Mouse (Mus musculus): ENCODE results near the gene H2afz. TPM values are rescaled to one million over a fixed set of nuclear protein-coding genes. Genes with fewer than 3 reads are reported as not detected.

H2afz gene
- polyA plus RNA-seq, 1 experiment from 2014 or later, result 694 TPM

DNA sequence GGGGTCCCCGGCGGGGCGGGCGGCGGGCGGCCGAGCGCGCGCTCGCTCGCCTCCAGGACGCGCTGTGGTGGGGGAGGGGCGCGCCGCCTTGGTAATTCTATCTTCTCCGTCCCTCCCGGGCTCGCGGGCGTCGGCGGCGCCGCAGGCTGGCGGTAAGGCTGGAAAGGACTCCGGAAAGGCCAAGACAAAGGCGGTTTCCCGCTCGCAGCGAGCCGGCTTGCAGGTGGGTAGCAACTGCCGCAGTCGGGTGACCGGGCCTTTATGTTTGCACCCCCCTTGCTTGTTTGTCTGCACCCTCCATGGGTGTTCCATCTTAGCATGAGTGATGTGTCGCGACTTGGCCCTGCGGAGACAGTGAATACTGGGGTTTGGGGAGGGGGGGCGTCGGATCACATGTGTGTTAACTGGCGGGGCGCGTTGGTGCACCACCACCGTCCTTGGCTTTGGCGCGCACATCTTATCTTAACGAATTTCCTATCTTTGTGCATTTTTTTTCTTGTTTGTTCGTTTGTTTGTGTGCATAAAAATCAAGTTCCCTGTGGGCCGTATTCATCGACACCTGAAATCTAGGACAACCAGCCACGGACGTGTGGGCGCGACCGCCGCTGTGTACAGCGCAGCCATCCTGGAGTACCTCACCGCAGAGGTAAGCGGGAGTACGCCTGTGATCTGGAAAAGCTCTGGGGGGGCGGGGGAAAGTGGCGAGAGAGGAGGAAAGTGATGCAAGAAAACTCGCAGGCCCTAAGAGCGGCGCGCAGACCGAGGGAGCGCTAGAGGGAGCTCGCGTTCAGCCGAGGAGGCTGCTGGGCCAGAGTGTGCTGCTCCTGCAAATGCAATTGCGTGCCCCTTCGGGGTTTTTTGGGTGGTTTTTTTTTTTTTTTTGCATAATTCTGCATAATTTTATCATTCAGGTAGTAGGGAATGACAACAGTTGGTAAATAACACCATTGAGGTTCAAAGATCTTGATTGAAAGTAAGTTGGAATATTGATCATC is 998 bp downstream of the H2afz start:
- Histone ChIP-seq H3K9me3 (no peaks in the 10 kb centered on the region), H3K4me3 (peak overlapping the region; percentile 89), H3K27ac (peak overlapping the region; percentile 97), H3K4me2 (peak overlapping the region; percentile 54), H3K4me1 (peaks cover 25% of the 10 kb centered on the region), H3K36me3 (replicated peaks) (0 out of 2 replicates have a peak, but pooled peaks cover 3% of the 10 kb centered on the region), H3K9ac (peak overlapping the region; percentile 92), H3K27me3 (replicated peaks) (no peaks in the 10 kb centered on the region)
- under 1% methylated on average over 62 of the region's 74 CpGs for WGBS
- ATAC-seq (replicated peaks), result peak; percentile 50

- H3K4me3 ChIP-seq, result peak overlapping the region; percentile 72
- H3K27ac ChIP-seq, result peak overlapping the region; percentile 96
- no peak for ATAC-seq (replicated peaks)
- H3K27me3 ChIP-seq (replicated peaks), result no peaks in the 10 kb centered on the region
- H3K9me3 ChIP-seq, result no peaks in the 10 kb centered on the region
- peaks cover 25% of the 10 kb centered on the region for H3K4me1 ChIP-seq
- 3% methylated on average over 2 of the region's 2 CpGs for WGBS
- 0 out of 2 replicates have a peak, but pooled peaks cover 3% of the 10 kb centered on the region for H3K36me3 ChIP-seq (replicated peaks)
- peak overlapping the region; percentile 74 for H3K4me2 ChIP-seq
- peak overlapping the region; percentile 97 for H3K9ac ChIP-seq
Measured at GRCm38 (mm10) chr3:137867133-137867436, 2.8 kb downstream of the H2afz start.

- WGBS, result under 1% methylated on average over 77 of the region's 94 CpGs
- no peaks in the 10 kb centered on the region for H3K27me3 ChIP-seq (replicated peaks)
- H3K9ac ChIP-seq, result peak within 1 kb of the TSS; percentile 97
- peak; percentile 7 for ATAC-seq (replicated peaks)
- H3K4me3 ChIP-seq, result peak within 1 kb of the TSS; percentile 72
- H3K9me3 ChIP-seq, result no peaks in the 10 kb centered on the region
- H3K36me3 ChIP-seq (replicated peaks), result 0 out of 2 replicates have a peak, but pooled peaks cover 3% of the 10 kb centered on the region
- H3K27ac ChIP-seq, result peak within 1 kb of the TSS; percentile 96
- H3K4me2 ChIP-seq, result peak within 1 kb of the TSS; percentile 74
- peaks cover 25% of the 10 kb centered on the region for H3K4me1 ChIP-seq
Measured at GRCm38 (mm10) chr3:137867437-137868093, 3.3 kb downstream of the H2afz start, which contains the start of gene Dnajb14. Gene Dnajb14, plus strand, starts transcription at chr3:137867675.

DNA sequence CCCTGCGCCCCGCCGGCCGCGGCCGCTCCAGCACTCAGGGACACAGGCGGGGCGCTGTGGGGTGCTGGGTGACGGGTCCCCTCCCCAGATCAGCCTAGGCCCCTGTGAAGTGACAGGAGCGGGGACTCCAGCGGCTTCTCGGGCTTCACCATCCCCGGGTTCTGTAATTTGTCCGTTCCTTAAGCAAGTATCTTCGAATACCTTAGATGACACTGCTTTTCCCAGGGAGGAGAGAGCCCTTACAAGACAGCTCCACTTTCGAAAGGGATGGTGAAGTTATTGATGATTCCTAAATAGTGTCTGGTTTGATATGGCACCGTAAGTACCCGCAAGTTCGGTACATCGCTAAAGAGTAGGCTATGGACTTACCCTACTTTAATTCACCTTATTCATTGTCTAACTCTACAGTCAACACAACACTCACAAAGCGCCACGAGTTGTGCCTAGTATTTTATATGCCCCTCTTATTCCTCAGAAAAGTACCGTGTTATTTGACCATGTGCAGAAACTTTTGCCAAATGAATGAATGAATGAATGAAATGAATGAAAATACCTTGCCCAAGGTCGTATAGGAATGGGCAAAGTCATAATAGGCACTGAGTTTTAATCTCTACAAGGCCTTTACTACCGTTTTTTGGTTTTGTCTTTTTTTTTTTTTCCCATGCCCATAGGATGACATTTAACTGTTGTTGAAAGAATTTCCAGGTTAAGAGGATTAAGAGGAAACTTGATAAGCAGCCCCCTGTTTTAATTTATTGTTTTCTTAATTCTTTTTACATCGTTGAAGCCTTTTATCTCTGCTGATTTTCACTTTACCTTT is 4.0 kb downstream of the H2afz start:
- WGBS, result 2% methylated on average over 26 of the region's 26 CpGs

GRCm38 (mm10) chr3:137869395-137869794 is 5.1 kb downstream of the H2afz start:
- no peak overlapping the region for H3K9ac ChIP-seq
- H3K4me3 ChIP-seq, result no peak overlapping the region
- no peak overlapping the region for H3K4me2 ChIP-seq
- H3K4me1 ChIP-seq, result peaks cover 21% of the 10 kb centered on the region
- WGBS, result 90% methylated on average over 9 of the region's 9 CpGs
- no peak for ATAC-seq (replicated peaks)
- H3K9me3 ChIP-seq, result no peaks in the 10 kb centered on the region
- no peak overlapping the region for H3K27ac ChIP-seq
- no peaks in the 10 kb centered on the region for H3K27me3 ChIP-seq (replicated peaks)
- 0 out of 2 replicates have a peak, but pooled peaks cover 3% of the 10 kb centered on the region for H3K36me3 ChIP-seq (replicated peaks)

More for the DNA sequence above, 4.0 kb downstream of the H2afz start:
- no peaks in the 10 kb centered on the region for H3K27me3 ChIP-seq (replicated peaks)
- H3K4me3 ChIP-seq, result peak overlapping the region; percentile 72
- H3K27ac ChIP-seq, result peak overlapping the region; percentile 96
- no peaks in the 10 kb centered on the region for H3K9me3 ChIP-seq
- peak overlapping the region; percentile 97 for H3K9ac ChIP-seq
- 0 out of 2 replicates have a peak, but pooled peaks cover 3% of the 10 kb centered on the region for H3K36me3 ChIP-seq (replicated peaks)
- peaks cover 24% of the 10 kb centered on the region for H3K4me1 ChIP-seq
- peak overlapping the region; percentile 74 for H3K4me2 ChIP-seq
- ATAC-seq (replicated peaks), result no peak

- Histone ChIP-seq H3K27ac (no peak overlapping the region), H3K4me3 (no peak overlapping the region), H3K4me1 (no peaks in the 10 kb centered on the region), H3K27me3 (replicated peaks) (no peaks in the 10 kb centered on the region), H3K9ac (no peak overlapping the region), H3K9me3 (no peaks in the 10 kb centered on the region), H3K4me2 (no peak overlapping the region), H3K36me3 (replicated peaks) (no peaks in the 10 kb centered on the region)
- ATAC-seq (replicated peaks), result no peak
- WGBS, result 85% methylated on average over 3 of the region's 3 CpGs
Measured at GRCm38 (mm10) chr3:137879313-137879712, 15.0 kb downstream of the H2afz start.

GRCm38 (mm10) chr3:137880109-137880748 is 15.9 kb downstream of the H2afz start:
- Histone ChIP-seq H3K9ac (no peak overlapping the region), H3K36me3 (replicated peaks) (no peaks in the 10 kb centered on the region), H3K4me3 (no peak overlapping the region), H3K27ac (no peak overlapping the region), H3K9me3 (no peaks in the 10 kb centered on the region), H3K4me2 (no peak overlapping the region), H3K4me1 (no peaks in the 10 kb centered on the region), H3K27me3 (replicated peaks) (no peaks in the 10 kb centered on the region)
- ATAC-seq (replicated peaks), result no peak
- WGBS, result 75% methylated on average over 4 of the region's 4 CpGs

GRCm38 (mm10) chr3:137881093-137881492 is 16.8 kb downstream of the H2afz start:
- Histone ChIP-seq H3K27ac (no peak overlapping the region), H3K9me3 (no peaks in the 10 kb centered on the region), H3K36me3 (replicated peaks) (no peaks in the 10 kb centered on the region), H3K4me1 (no peaks in the 10 kb centered on the region), H3K4me2 (no peak overlapping the region), H3K9ac (no peak overlapping the region), H3K4me3 (no peak overlapping the region), H3K27me3 (replicated peaks) (no peaks in the 10 kb centered on the region)
- 96% methylated on average over 5 of the region's 5 CpGs for WGBS
- no peak for ATAC-seq (replicated peaks)

GRCm38 (mm10) chr3:137887961-137888360 is 23.7 kb downstream of the H2afz start:
- 59% methylated on average over 7 of the region's 7 CpGs for WGBS
- no peaks in the 10 kb centered on the region for H3K4me1 ChIP-seq
- H3K4me3 ChIP-seq, result no peak overlapping the region
- H3K27me3 ChIP-seq (replicated peaks), result no peaks in the 10 kb centered on the region
- no peaks in the 10 kb centered on the region for H3K9me3 ChIP-seq
- H3K36me3 ChIP-seq (replicated peaks), result no peaks in the 10 kb centered on the region; the same call in 1 of the 2 replicates
- H3K4me2 ChIP-seq, result no peak overlapping the region
- no peak overlapping the region for H3K9ac ChIP-seq
- no peak overlapping the region for H3K27ac ChIP-seq
- ATAC-seq (replicated peaks), result no peak

DNA sequence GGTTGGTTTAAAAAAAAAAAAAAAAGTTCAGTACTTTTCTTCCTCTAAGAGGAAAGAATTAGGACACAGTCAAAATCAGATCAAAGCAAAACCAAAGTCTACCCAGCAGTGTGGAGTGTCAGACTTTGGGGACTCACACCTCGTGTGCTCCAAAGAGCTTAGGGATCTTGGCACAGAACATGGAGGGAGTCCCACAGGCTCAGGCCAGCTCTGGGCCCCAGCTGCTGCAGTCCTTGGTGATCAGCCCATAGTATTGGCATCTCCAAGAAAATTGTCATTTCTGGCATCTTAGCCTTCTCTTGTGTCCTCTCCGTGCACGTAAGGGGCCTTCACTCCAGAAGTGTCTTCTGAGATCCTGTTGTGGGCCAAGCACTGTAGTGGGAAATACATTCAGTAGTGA is 26.8 kb downstream of the H2afz start:
- ATAC-seq (replicated peaks), result no peak
- WGBS, result 80% methylated on average over 3 of the region's 3 CpGs
- no peaks in the 10 kb centered on the region for H3K4me1 ChIP-seq

DNA sequence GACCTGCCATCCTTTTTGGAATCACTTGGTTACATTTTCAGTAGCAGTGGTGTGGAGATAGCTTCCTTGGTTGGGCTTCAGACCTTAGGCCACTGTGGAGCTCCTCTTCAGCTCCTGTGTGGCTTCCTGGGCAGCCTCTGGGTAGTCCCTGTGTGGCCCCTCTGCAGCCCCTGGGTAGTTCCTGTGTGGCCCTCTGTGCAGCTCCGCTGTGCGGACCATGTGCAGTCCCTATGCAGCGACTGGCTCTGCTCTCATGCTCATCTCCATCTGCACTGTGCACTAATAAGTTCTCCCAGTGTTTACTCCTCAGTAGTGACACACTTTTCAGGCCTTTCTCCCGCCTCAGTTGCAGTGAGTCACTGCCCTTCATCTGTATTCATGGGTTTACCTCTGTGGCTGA is 27.8 kb downstream of the H2afz start:
- Histone ChIP-seq H3K9ac (no peak overlapping the region), H3K4me1 (no peaks in the 10 kb centered on the region), H3K4me2 (no peak overlapping the region), H3K9me3 (no peaks in the 10 kb centered on the region), H3K36me3 (replicated peaks) (peaks cover 5% of the 10 kb centered on the region; the same call in 1 of the 2 replicates), H3K27me3 (replicated peaks) (no peaks in the 10 kb centered on the region), H3K27ac (no peak overlapping the region), H3K4me3 (no peak overlapping the region)
- ATAC-seq (replicated peaks), result no peak
- WGBS, result 91% methylated on average over 4 of the region's 4 CpGs

More for the DNA sequence above, 26.8 kb downstream of the H2afz start:
- H3K9me3 ChIP-seq, result no peaks in the 10 kb centered on the region
- no peak overlapping the region for H3K4me3 ChIP-seq
- no peak overlapping the region for H3K9ac ChIP-seq
- H3K27me3 ChIP-seq (replicated peaks), result no peaks in the 10 kb centered on the region
- no peak overlapping the region for H3K27ac ChIP-seq
- no peak overlapping the region for H3K4me2 ChIP-seq
- peaks cover 5% of the 10 kb centered on the region; the same call in 1 of the 2 replicates for H3K36me3 ChIP-seq (replicated peaks)

Measured in midbrain, embryonic 15.5 days (tissue).